Comparison of ENCODE assay signal across 21 mouse cellular contexts in the genomic region with DNA sequence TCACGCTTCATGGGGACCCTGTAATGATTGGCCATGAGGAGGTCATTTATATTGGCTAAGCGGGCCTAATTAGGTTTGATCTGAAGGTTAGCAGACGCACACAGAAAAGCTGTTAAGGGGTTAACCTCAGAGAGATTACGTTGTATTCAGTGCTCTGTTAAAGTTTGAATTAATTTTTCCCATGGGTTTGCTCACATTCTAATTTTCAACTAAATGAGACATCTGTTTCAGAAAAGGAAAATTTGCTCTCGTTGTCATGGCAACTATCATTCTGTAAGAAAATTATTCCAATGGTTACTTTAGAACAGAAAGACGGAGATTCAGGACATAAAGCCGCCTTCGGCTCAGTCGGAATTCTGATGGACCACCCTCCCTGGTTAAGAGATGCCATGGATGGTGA.
DNase-seq lines count a peak whose midpoint lies in the region; ATAC-seq and TF ChIP-seq lines count a peak whose summit lies in the region.
"Had no signal": no experiment of that assay in that cellular context is flagged by ENCODE, and none has a peak within 500 bp of the region (broad histone marks: within the 10 kb centered on the region; RNA-seq: fewer than 3 reads in every experiment).

No protein-coding gene starts in this region.

- peak overlapping the region; percentile 83 for H3K27ac ChIP-seq in hindbrain, embryonic 14.5 days
- no peak overlapping the region for H3K27ac ChIP-seq in hindbrain, embryonic 11.5 days (ENCODE audit: low read depth, low read length)
- peak overlapping the region; percentile 63 for H3K27ac ChIP-seq in midbrain, embryonic 14.5 days (replicated peaks; ENCODE audit: low read depth, low read length)
- no peak overlapping the region for H3K27ac ChIP-seq in midbrain, embryonic 11.5 days (ENCODE audit: low read depth, low read length)
- peak overlapping the region; percentile 88 for H3K27ac ChIP-seq in forebrain, postnatal 0 days (ENCODE audit: low read depth, low read length)
- no peak overlapping the region for H3K27ac ChIP-seq in kidney, embryonic 15.5 days
- no peak overlapping the region for H3K27ac ChIP-seq in heart, embryonic 10.5 days
- H3K27ac ChIP-seq: embryonic facial prominence, embryonic 15.5 days; heart, adult 2 months; liver, embryonic 13.5 days had no signal

- H3K4me2 ChIP-seq in hindbrain, embryonic 14.5 days (replicated peaks), result no peak overlapping the region
- no peak overlapping the region for H3K4me2 ChIP-seq in hindbrain, embryonic 11.5 days (replicated peaks; ENCODE audit: low read depth, low read length)
- no peak overlapping the region for H3K4me2 ChIP-seq in midbrain, embryonic 14.5 days (ENCODE audit: low read length)
- no peak overlapping the region for H3K4me2 ChIP-seq in midbrain, embryonic 11.5 days
- H3K4me2 ChIP-seq in forebrain, postnatal 0 days (ENCODE audit: low read depth), result peak overlapping the region; percentile 34
- no peak overlapping the region for H3K4me2 ChIP-seq in kidney, embryonic 15.5 days
- H3K4me2 ChIP-seq: embryonic facial prominence, embryonic 15.5 days; liver, embryonic 13.5 days had no signal

- no peaks in the 10 kb centered on the region for H3K36me3 ChIP-seq in hindbrain, embryonic 14.5 days (replicated peaks; ENCODE audit: control insufficient read depth, insufficient read depth)
- no peaks in the 10 kb centered on the region for H3K36me3 ChIP-seq in hindbrain, embryonic 11.5 days (ENCODE audit: control insufficient read depth, insufficient read depth, low read length)
- no peaks in the 10 kb centered on the region for H3K36me3 ChIP-seq in midbrain, embryonic 14.5 days (ENCODE audit: control insufficient read depth, insufficient read depth, low read length)
- no peaks in the 10 kb centered on the region for H3K36me3 ChIP-seq in midbrain, embryonic 11.5 days (ENCODE audit: control insufficient read depth, insufficient read depth, low read length)
- no peaks in the 10 kb centered on the region; the same call in 1 of the 2 replicates for H3K36me3 ChIP-seq in forebrain, postnatal 0 days (ENCODE audit: insufficient read depth)
- no peaks in the 10 kb centered on the region for H3K36me3 ChIP-seq in kidney, embryonic 15.5 days
- no peaks in the 10 kb centered on the region for H3K36me3 ChIP-seq in heart, embryonic 10.5 days
- H3K36me3 ChIP-seq: embryonic facial prominence, embryonic 15.5 days; liver, embryonic 13.5 days had no signal

- peaks cover 37% of the 10 kb centered on the region for H3K4me1 ChIP-seq in hindbrain, embryonic 14.5 days (replicated peaks; ENCODE audit: control insufficient read depth, insufficient read depth, low read length)
- H3K4me1 ChIP-seq in hindbrain, embryonic 11.5 days (replicated peaks; ENCODE audit: control insufficient read depth, insufficient read depth, low read length), result peaks cover 14% of the 10 kb centered on the region
- H3K4me1 ChIP-seq in midbrain, embryonic 14.5 days (ENCODE audit: control insufficient read depth, insufficient read depth, low read length), result peaks cover 42% of the 10 kb centered on the region
- peaks cover 17% of the 10 kb centered on the region for H3K4me1 ChIP-seq in midbrain, embryonic 11.5 days (ENCODE audit: control insufficient read depth, insufficient read depth, low read length)
- peaks cover 56% of the 10 kb centered on the region for H3K4me1 ChIP-seq in forebrain, postnatal 0 days (ENCODE audit: insufficient read depth)
- no peaks in the 10 kb centered on the region for H3K4me1 ChIP-seq in kidney, embryonic 15.5 days
- peaks cover 30% of the 10 kb centered on the region for H3K4me1 ChIP-seq in heart, embryonic 10.5 days
- H3K4me1 ChIP-seq: liver, embryonic 13.5 days had no signal

- no peak for TF ChIP-seq CTCF in forebrain, postnatal 0 days (IDR thresholded peaks at IDR 0.05; ENCODE audit: low read depth)

- peak; percentile 69 for DNase-seq in hindbrain, embryonic 14.5 days (ENCODE audit: low spot score)
- DNase-seq in hindbrain, embryonic 11.5 days (ENCODE audit: low spot score), result no peak
- DNase-seq in midbrain, embryonic 14.5 days, result peak; percentile 77
- DNase-seq in midbrain, embryonic 11.5 days (ENCODE audit: low spot score, missing footprints), result no peak
- peak; percentile 76 for DNase-seq in forebrain, postnatal 0 days
- peak; percentile 74 for DNase-seq in telencephalon, adult 2 months (ENCODE audit: low read depth, low spot score)
- no peak for DNase-seq in heart, embryonic 10.5 days (ENCODE audit: low spot score)
- DNase-seq: adrenal gland, postnatal 25 days; cerebellum, adult 9-11 months; embryo, embryonic 11 days; gastrocnemius, postnatal 10 days; heart, adult 2 months; kidney, adult 2 months; kidney, postnatal 25 days; liver, embryonic 13.5 days; thymus, postnatal 14 days had no signal

- H3K4me3 ChIP-seq in hindbrain, embryonic 14.5 days (replicated peaks; ENCODE audit: low read length), result no peak overlapping the region
- H3K4me3 ChIP-seq in hindbrain, embryonic 11.5 days (ENCODE audit: low read depth, low read length), result no peak overlapping the region
- H3K4me3 ChIP-seq in midbrain, embryonic 14.5 days (replicated peaks; ENCODE audit: low read depth, low read length), result no peak overlapping the region
- no peak overlapping the region for H3K4me3 ChIP-seq in midbrain, embryonic 11.5 days (ENCODE audit: low read depth, low read length)
- no peak overlapping the region for H3K4me3 ChIP-seq in forebrain, postnatal 0 days (ENCODE audit: low read depth, low read length)
- no peak overlapping the region for H3K4me3 ChIP-seq in kidney, embryonic 15.5 days (replicated peaks)
- H3K4me3 ChIP-seq in heart, embryonic 10.5 days, result no peak overlapping the region
- H3K4me3 ChIP-seq: embryonic facial prominence, embryonic 15.5 days; heart, adult 2 months; liver, embryonic 13.5 days; myocyte had no signal

- 34% methylated on average over 9 of the region's 9 CpGs for WGBS in hindbrain, embryonic 14.5 days
- WGBS in hindbrain, embryonic 11.5 days, result 71% methylated on average over 9 of the region's 9 CpGs
- 33% methylated on average over 9 of the region's 9 CpGs for WGBS in midbrain, embryonic 14.5 days
- WGBS in midbrain, embryonic 11.5 days, result 70% methylated on average over 9 of the region's 9 CpGs
- 19% methylated on average over 9 of the region's 9 CpGs for WGBS in forebrain, postnatal 0 days
- 74% methylated on average over 9 of the region's 9 CpGs for WGBS in kidney, embryonic 15.5 days
- 79% methylated on average over 9 of the region's 9 CpGs for WGBS in heart, embryonic 10.5 days

- H3K27me3 ChIP-seq in hindbrain, embryonic 14.5 days (ENCODE audit: control insufficient read depth, insufficient read depth, low read length), result no peaks in the 10 kb centered on the region
- no peaks in the 10 kb centered on the region for H3K27me3 ChIP-seq in hindbrain, embryonic 11.5 days (ENCODE audit: control insufficient read depth, insufficient read depth, low read length)
- no peaks in the 10 kb centered on the region for H3K27me3 ChIP-seq in midbrain, embryonic 14.5 days (ENCODE audit: control insufficient read depth, insufficient read depth, low read length)
- no peaks in the 10 kb centered on the region; the same call in 1 of the 2 replicates for H3K27me3 ChIP-seq in midbrain, embryonic 11.5 days (ENCODE audit: control insufficient read depth, insufficient read depth, low read length)
- no peaks in the 10 kb centered on the region for H3K27me3 ChIP-seq in forebrain, postnatal 0 days (ENCODE audit: insufficient read depth, low read length)
- 0 out of 2 replicates have a peak, but pooled peaks cover 5% of the 10 kb centered on the region for H3K27me3 ChIP-seq in kidney, embryonic 15.5 days
- H3K27me3 ChIP-seq in heart, embryonic 10.5 days (ENCODE audit: insufficient read depth, poor library complexity, severe bottlenecking), result peaks cover 8% of the 10 kb centered on the region; the same call in 1 of the 2 replicates
- H3K27me3 ChIP-seq: liver, embryonic 13.5 days had no signal

- H3K9me3 ChIP-seq in hindbrain, embryonic 14.5 days (ENCODE audit: control insufficient read depth, low read length), result no peaks in the 10 kb centered on the region
- H3K9me3 ChIP-seq in hindbrain, embryonic 11.5 days (ENCODE audit: control insufficient read depth, low read length), result no peaks in the 10 kb centered on the region
- H3K9me3 ChIP-seq in midbrain, embryonic 14.5 days (ENCODE audit: control insufficient read depth, low read length), result no peaks in the 10 kb centered on the region
- no peaks in the 10 kb centered on the region for H3K9me3 ChIP-seq in midbrain, embryonic 11.5 days (ENCODE audit: control insufficient read depth, low read length)
- H3K9me3 ChIP-seq in forebrain, postnatal 0 days (ENCODE audit: low read length), result no peaks in the 10 kb centered on the region
- no peaks in the 10 kb centered on the region for H3K9me3 ChIP-seq in kidney, embryonic 15.5 days (replicated peaks)
- no peaks in the 10 kb centered on the region for H3K9me3 ChIP-seq in heart, embryonic 10.5 days
- H3K9me3 ChIP-seq: embryonic facial prominence, embryonic 15.5 days; liver, embryonic 13.5 days had no signal

- no peak for ATAC-seq in hindbrain, embryonic 14.5 days (ENCODE audit: low FRiP score)
- no peak for ATAC-seq in hindbrain, embryonic 11.5 days (ENCODE audit: low FRiP score)
- no peak for ATAC-seq in midbrain, embryonic 14.5 days (ENCODE audit: low FRiP score, low TSS enrichment)
- no peak for ATAC-seq in midbrain, embryonic 11.5 days (ENCODE audit: low FRiP score)
- ATAC-seq in forebrain, postnatal 0 days, result peak; percentile 38
- ATAC-seq in kidney, embryonic 15.5 days (replicated peaks; ENCODE audit: low FRiP score), result no peak
- ATAC-seq: activated CD4-positive, CD25-positive, alpha-beta regulatory T cell, adult 4 months; Patski had no signal

- H3K9ac ChIP-seq in hindbrain, embryonic 14.5 days, result no peak overlapping the region
- no peak overlapping the region for H3K9ac ChIP-seq in hindbrain, embryonic 11.5 days (ENCODE audit: low read depth, low read length)
- H3K9ac ChIP-seq in midbrain, embryonic 14.5 days (replicated peaks; ENCODE audit: low read length), result no peak overlapping the region
- H3K9ac ChIP-seq in midbrain, embryonic 11.5 days (ENCODE audit: low read length), result no peak overlapping the region
- H3K9ac ChIP-seq in forebrain, postnatal 0 days, result peak overlapping the region; percentile 22; the same call in 1 of the 2 replicates
- no peak overlapping the region for H3K9ac ChIP-seq in kidney, embryonic 15.5 days
- H3K9ac ChIP-seq: embryonic facial prominence, embryonic 15.5 days; liver, embryonic 13.5 days had no signal

Comparison
In these comparisons a context has a peak if more than half of its experiments do, and no peak if none do; other contexts are left out.
1. DNase-seq: peak in hindbrain, embryonic 14.5 days (single experiment), midbrain, embryonic 14.5 days (single experiment), forebrain, postnatal 0 days (single experiment) and telencephalon, adult 2 months (single experiment); none in hindbrain, embryonic 11.5 days (single experiment), midbrain, embryonic 11.5 days (single experiment) and heart, embryonic 10.5 days (single experiment).
2. H3K27ac ChIP-seq: peak in hindbrain, embryonic 14.5 days (single experiment), midbrain, embryonic 14.5 days (single experiment) and forebrain, postnatal 0 days (single experiment); none in hindbrain, embryonic 11.5 days (single experiment), midbrain, embryonic 11.5 days (single experiment), kidney, embryonic 15.5 days (single experiment) and heart, embryonic 10.5 days (single experiment).